Mouse (Mus musculus): ENCODE results near the gene Camk1d.

DNA sequence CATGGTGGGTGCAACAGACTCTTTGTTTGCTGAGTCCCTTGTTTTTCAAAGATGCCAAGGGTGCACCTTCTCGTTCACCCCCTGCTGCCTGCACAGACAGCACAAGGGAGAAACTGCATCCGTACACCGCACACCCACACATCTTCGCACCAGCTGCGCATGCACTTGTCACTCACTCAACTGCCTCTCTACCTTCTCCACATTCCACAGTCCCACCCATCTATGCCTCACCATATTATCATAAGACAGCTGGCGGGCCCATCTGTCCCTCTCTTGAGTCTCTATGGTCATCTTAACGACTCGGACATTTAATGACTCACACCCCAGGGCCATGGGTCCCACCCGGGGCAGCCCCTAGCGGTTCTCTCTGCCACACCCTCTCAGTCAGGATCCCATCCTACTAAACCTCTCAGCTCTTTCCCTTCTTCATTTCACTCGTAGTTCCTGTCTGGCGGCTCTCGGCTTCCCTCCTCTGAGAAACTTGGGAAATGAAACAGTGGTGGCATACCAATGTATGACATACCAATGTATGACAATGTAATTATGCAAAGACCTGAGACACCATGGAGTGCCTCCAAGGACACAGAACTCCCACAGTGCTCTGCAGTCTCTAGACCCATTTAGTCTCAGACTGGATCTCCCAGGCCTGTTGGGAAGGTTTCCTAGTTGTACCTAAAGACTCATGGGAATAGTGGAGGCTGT is 361.3 kb downstream of the Camk1d start:
- TF ChIP-seq POLR2A (IDR thresholded peaks at IDR 0.05; ENCODE audit: insufficient read depth, low read length) (no peak), CTCF (IDR thresholded peaks at IDR 0.05; ENCODE audit: low read depth, low read length) (no peak), EP300 (IDR thresholded peaks at IDR 0.05; ENCODE audit: insufficient read depth, low read depth, low read length) (no peak)

Data from ES-Bruce4 (cell line).